Mouse (Mus musculus) ES-E14 (cell line): ENCODE measurements around the gene Cnih4. TPM values are rescaled to one million over a fixed set of nuclear protein-coding genes. Genes with fewer than 3 reads are reported as not detected.

Experiments
- DNase-seq: peaks from one replicate; pipeline ENCODE4 v3.0.0-alpha.2; 2013; ENCODE audit warnings: low read depth, low spot score
- H3K27ac ChIP-seq: 2 replicates; pipeline ENCODE4 v1.5.1; 2012; ENCODE audit warnings: low read depth, mild to moderate bottlenecking, low read length, moderate library complexity, mixed read lengths; ENCODE audit not compliant: poor library complexity, insufficient read depth, severe bottlenecking
- H3K36me3 ChIP-seq: 2 replicates; pipeline ENCODE4 v1.6.1; 2012; ENCODE audit warnings: mild to moderate bottlenecking, low read length, moderate library complexity, mixed read lengths; ENCODE audit not compliant: control insufficient read depth, poor library complexity, insufficient read depth, severe bottlenecking
- H3K4me1 ChIP-seq, 2 experiments: fragments of 150-350 bp in 1 of 2; sonication (generic) in 1 of 2; 2 replicates each; pipeline ENCODE4 v1.6.1; 2012; ENCODE audit warnings: low read length in 2 of 2, mild to moderate bottlenecking in 1 of 2, mixed read lengths in 1 of 2; ENCODE audit not compliant: control insufficient read depth in 2 of 2, insufficient read depth in 2 of 2, poor library complexity in 1 of 2
- H3K4me3 ChIP-seq, 2 experiments: fragments of 150-350 bp in 1 of 2; sonication (generic) in 1 of 2; 2 replicates each; pipeline ENCODE4 v1.5.1; 2012; ENCODE audit warnings: low read length in 2 of 2, low read depth in 1 of 2, mild to moderate bottlenecking in 1 of 2, mixed read lengths in 1 of 2; ENCODE audit not compliant: insufficient read depth in 1 of 2, poor library complexity in 1 of 2, severe bottlenecking in 1 of 2
- H3K9ac ChIP-seq: 2 replicates; pipeline ENCODE4 v1.6.1; 2012; ENCODE audit warnings: low read depth, mild to moderate bottlenecking, low read length, mixed read lengths; ENCODE audit not compliant: poor library complexity, insufficient read depth, severe bottlenecking
- H3K9me3 ChIP-seq: fragments of 150-350 bp; sonication (generic); 2 replicates; pipeline ENCODE4 v1.6.1; 2012; ENCODE audit warnings: low read depth, mild to moderate bottlenecking, low read length; ENCODE audit not compliant: control insufficient read depth, insufficient read depth
- CHD2 ChIP-seq: IDR thresholded peaks from 2 replicates; pipeline ENCODE4 v1.6.1; 2014; ENCODE audit warnings: mild to moderate bottlenecking, low read depth, low read length, inconsistent platforms
- HCFC1 ChIP-seq: IDR thresholded peaks from 2 replicates; pipeline ENCODE4 v1.6.1; 2012; ENCODE audit warnings: low read length, inconsistent platforms, borderline replicate concordance; ENCODE audit not compliant: insufficient read depth
- MAFK ChIP-seq: IDR thresholded peaks from 2 replicates; pipeline ENCODE4 v1.6.1; 2014; ENCODE audit warnings: mild to moderate bottlenecking, low read depth, low read length, inconsistent platforms; ENCODE audit not compliant: insufficient read depth
- ZC3H11A ChIP-seq: IDR thresholded peaks from 2 replicates; pipeline ENCODE4 v1.6.1; 2012; ENCODE audit warnings: low read depth, mild to moderate bottlenecking, inconsistent platforms, low read length, borderline replicate concordance
- ZNF384 ChIP-seq: IDR thresholded peaks from 2 replicates; pipeline ENCODE4 v1.6.1; 2012; ENCODE audit warnings: low read depth, low read length, inconsistent platforms
- in situ Hi-C, 2 experiments: fragments of 600-800 bp; cut with MboI; formaldehyde crosslinking; loops; one replicate each; pipeline ENCODE4 v1.15.1; 2025; ENCODE audit warnings: low sequenced_read_pairs in 2 of 2, inconsistent platforms in 1 of 2; ENCODE audit not compliant: unreplicated experiment in 2 of 2
- total RNA-seq: library from RNA; depleted of rRNA; stranded (reverse); fragments of 300-350 nt; gene quantifications from 2 replicates; pipeline ENCODE4 v1.2.3, GENCODE M21; 2012

The Cnih4 gene
- total RNA-seq, 1 experiment = 101 TPM

DNA sequence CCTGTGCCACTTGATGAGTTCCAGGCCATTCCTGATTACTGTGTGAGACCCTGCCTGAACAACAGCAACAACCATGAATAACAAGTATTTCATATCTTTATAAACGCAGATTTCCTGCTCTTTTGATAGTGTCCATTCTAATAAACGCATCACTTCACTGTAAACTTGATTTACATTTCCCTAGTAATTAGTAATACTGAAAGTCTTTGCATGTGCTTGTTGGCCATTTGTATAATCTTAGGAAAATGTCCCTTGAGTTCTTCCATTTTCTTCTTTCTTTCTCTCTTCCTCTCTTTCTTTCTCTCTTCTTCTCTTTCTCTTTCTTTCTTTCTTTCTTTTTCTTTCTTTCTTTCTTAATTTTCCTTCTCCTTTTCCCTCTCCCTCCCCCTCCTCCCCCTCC lies 1.7 kb downstream of the Cnih4 start:
- TF ChIP-seq ZC3H11A (no peak), MAFK (no peak), ZNF384 (no peak), CHD2 (no peak), HCFC1 (no peak)
- peaks cover 2 to 7% of the 10 kb centered on the region in 2 experiments; a peak in 1 of 4 replicates for H3K4me1 ChIP-seq
- H3K9me3 ChIP-seq = no peaks in the 10 kb centered on the region
- H3K27ac ChIP-seq = no peak overlapping the region
- in situ Hi-C loops = loop anchor here in 1 of 2 experiments (25.0 kb wide), 1 partner anchor 559 kb away; no protein-coding TSS in a partner anchor
- no peaks in the 10 kb centered on the region; the same call in none of the 2 replicates for H3K36me3 ChIP-seq
- H3K4me3 ChIP-seq = no peak overlapping the region
- no peak overlapping the region; the same call in 1 of the 2 replicates for H3K9ac ChIP-seq
- DNase-seq = no peak

GRCm38 (mm10) chr1:181148540-181148939 lies 4.0 kb downstream of the Cnih4 start:
- H3K4me1 ChIP-seq = peaks cover 0 to 4% of the 10 kb centered on the region in 2 experiments; a peak in 1 of 4 replicates
- no peak overlapping the region for H3K4me3 ChIP-seq
- peaks cover 2% of the 10 kb centered on the region; the same call in 1 of the 2 replicates for H3K36me3 ChIP-seq
- H3K27ac ChIP-seq = no peak overlapping the region
- DNase-seq = no peak
- H3K9me3 ChIP-seq = no peaks in the 10 kb centered on the region
- in situ Hi-C loops = loop anchor here in 1 of 2 experiments (25.0 kb wide), 1 partner anchor 561 kb away; no protein-coding TSS in a partner anchor
- no peak overlapping the region; the same call in 1 of the 2 replicates for H3K9ac ChIP-seq
- TF ChIP-seq ZNF384 (no peak), CHD2 (no peak), HCFC1 (no peak), MAFK (no peak), ZC3H11A (no peak)

- DNase-seq = no peak
- TF ChIP-seq MAFK (no peak), ZC3H11A (no peak), CHD2 (no peak), ZNF384 (no peak), HCFC1 (no peak)
- no peaks in the 10 kb centered on the region for H3K9me3 ChIP-seq
- in situ Hi-C loops = loop anchor here in 1 of 2 experiments (25.0 kb wide), 1 partner anchor 562 kb away; no protein-coding TSS in a partner anchor
- H3K9ac ChIP-seq = no peak overlapping the region
- peaks cover 2% of the 10 kb centered on the region; the same call in 1 of the 2 replicates for H3K36me3 ChIP-seq
- H3K27ac ChIP-seq = no peak overlapping the region
- no peak overlapping the region for H3K4me3 ChIP-seq
- H3K4me1 ChIP-seq = peaks cover 0 to 4% of the 10 kb centered on the region in 2 experiments; a peak in 1 of 4 replicates
Observed at GRCm38 (mm10) chr1:181149373-181150017, 5.0 kb downstream of the Cnih4 start.

GRCm38 (mm10) chr1:181150431-181150826 lies 5.9 kb downstream of the Cnih4 start:
- H3K36me3 ChIP-seq = peaks cover 2% of the 10 kb centered on the region; the same call in 1 of the 2 replicates
- no peaks in the 10 kb centered on the region for H3K9me3 ChIP-seq
- DNase-seq = no peak
- no peak overlapping the region for H3K9ac ChIP-seq
- peak overlapping the region in 1 of 2 experiments; percentile 77; a peak in 1 of 4 replicates for H3K4me3 ChIP-seq
- H3K27ac ChIP-seq = no peak overlapping the region
- in situ Hi-C loops = no loop called here
- H3K4me1 ChIP-seq = peaks cover 0 to 4% of the 10 kb centered on the region in 2 experiments; a peak in 1 of 4 replicates
- TF ChIP-seq ZNF384 = no peak
- no peak for TF ChIP-seq ZC3H11A
- TF ChIP-seq HCFC1 = no peak
- TF ChIP-seq CHD2 = no peak
- TF ChIP-seq MAFK = no peak
